Mouse (Mus musculus) MEL (cell line): ENCODE measurements around the gene Gpr108. TPM values are rescaled to one million over a fixed set of nuclear protein-coding genes. Genes with fewer than 3 reads are reported as not detected.

Source experiments
- DNase-seq: peaks from one replicate; pipeline ENCODE4 v3.0.0; 2011; ENCODE audit warnings: low read depth, low spot score
- H3K27ac ChIP-seq: 2 replicates; pipeline ENCODE4 v1.5.1; 2012; ENCODE audit warnings: low read depth, mild to moderate bottlenecking, control low read depth, low read length, moderate library complexity; ENCODE audit not compliant: control insufficient read depth
- H3K27me3 ChIP-seq, 2 experiments: fragments of 150-350 bp in 1 of 2; sonication (generic) in 1 of 2; 2 replicates each; pipeline ENCODE4 v1.6.1; 2012; ENCODE audit warnings: low read length in 2 of 2, mild to moderate bottlenecking in 2 of 2, improper control_type of control experiment in 1 of 2, moderate library complexity in 1 of 2; ENCODE audit not compliant: insufficient read depth in 2 of 2, control insufficient read depth in 1 of 2
- H3K36me3 ChIP-seq, 2 experiments: 2 replicates each; pipeline ENCODE4 v1.6.1; 2012 to 2014; ENCODE audit warnings: low read length in 2 of 2, improper control_type of control experiment in 1 of 2, inconsistent platforms in 1 of 2, mild to moderate bottlenecking in 1 of 2; ENCODE audit not compliant: insufficient read depth in 2 of 2, control insufficient read depth in 1 of 2
- H3K4me1 ChIP-seq, 2 experiments: fragments of 150-350 bp in 1 of 2; sonication (generic) in 1 of 2; 2 replicates each; pipeline ENCODE4 v1.6.1; 2012; ENCODE audit warnings: low read length in 2 of 2, improper control_type of control experiment in 1 of 2, mild to moderate bottlenecking in 1 of 2; ENCODE audit not compliant: insufficient read depth in 2 of 2, control insufficient read depth in 1 of 2
- H3K4me3 ChIP-seq, 2 experiments: fragments of 150-350 bp in 1 of 2; sonication (generic) in 1 of 2; 2 replicates each; pipeline ENCODE4 v1.5.1; 2012; ENCODE audit warnings: low read depth in 2 of 2, low read length in 2 of 2, mild to moderate bottlenecking in 2 of 2, moderate library complexity in 2 of 2, control low read depth in 1 of 2, improper control_type of control experiment in 1 of 2; ENCODE audit not compliant: control insufficient read depth in 1 of 2, insufficient read depth in 1 of 2
- H3K79me2 ChIP-seq: 2 replicates; pipeline ENCODE4 v1.6.1; 2012; ENCODE audit warnings: mild to moderate bottlenecking, low read length, moderate library complexity; ENCODE audit not compliant: control insufficient read depth, poor library complexity, insufficient read depth
- H3K9ac ChIP-seq: 2 replicates; pipeline ENCODE4 v1.6.1; 2012; ENCODE audit warnings: low read depth, mild to moderate bottlenecking, control low read depth, low read length, moderate library complexity; ENCODE audit not compliant: control insufficient read depth, poor library complexity, severe bottlenecking
- H3K9me3 ChIP-seq: fragments of 150-350 bp; sonication (generic); replicated peaks from 2 replicates; pipeline ENCODE4 v1.6.1; 2012; ENCODE audit warnings: mild to moderate bottlenecking, low read length, improper control_type of control experiment, moderate library complexity; ENCODE audit not compliant: insufficient read depth
- BHLHE40 ChIP-seq: IDR thresholded peaks from 2 replicates; pipeline ENCODE4 v1.6.1; 2012; ENCODE audit warnings: low read depth, mild to moderate bottlenecking, inconsistent platforms, low read length, improper control_type of control experiment, borderline replicate concordance
- CHD1 ChIP-seq: IDR thresholded peaks from 2 replicates; pipeline ENCODE4 v1.6.1; 2012; ENCODE audit warnings: low read depth, mild to moderate bottlenecking, inconsistent platforms, low read length, improper control_type of control experiment
- CHD2 ChIP-seq: IDR thresholded peaks from 2 replicates; pipeline ENCODE4 v1.6.1; 2011; ENCODE audit warnings: low read length, improper control_type of control experiment
- E2F4 ChIP-seq: IDR thresholded peaks from 2 replicates; pipeline ENCODE4 v1.6.1; 2011; ENCODE audit warnings: low read depth, low read length, improper control_type of control experiment, borderline replicate concordance
- ELF1 ChIP-seq: IDR thresholded peaks from 2 replicates; pipeline ENCODE4 v1.6.1; 2014; ENCODE audit warnings: low read depth, mild to moderate bottlenecking, inconsistent platforms, low read length, improper control_type of control experiment, moderate library complexity
- ETS1 ChIP-seq: IDR thresholded peaks from 2 replicates; pipeline ENCODE4 v1.6.1; 2012; ENCODE audit warnings: low read depth, mild to moderate bottlenecking, inconsistent platforms, low read length, improper control_type of control experiment, moderate library complexity
- GABPA ChIP-seq: IDR thresholded peaks from 2 replicates; pipeline ENCODE4 v1.6.1; 2012; ENCODE audit warnings: low read depth, mild to moderate bottlenecking, inconsistent platforms, low read length, improper control_type of control experiment, moderate library complexity
- HCFC1 ChIP-seq: IDR thresholded peaks from 2 replicates; pipeline ENCODE4 v1.6.1; 2012; ENCODE audit warnings: low read depth, mild to moderate bottlenecking, inconsistent platforms, low read length, improper control_type of control experiment, moderate library complexity
- JUND ChIP-seq: IDR thresholded peaks from 2 replicates; pipeline ENCODE4 v1.6.1; 2011; ENCODE audit warnings: low read depth, mild to moderate bottlenecking, improper control_type of control experiment, low read length
- MAX ChIP-seq: IDR thresholded peaks from 2 replicates; pipeline ENCODE4 v1.6.1; 2011; ENCODE audit warnings: low read length, improper control_type of control experiment
- MAZ ChIP-seq: IDR thresholded peaks from 2 replicates; pipeline ENCODE4 v1.6.1; 2012; ENCODE audit warnings: low read depth, mild to moderate bottlenecking, inconsistent platforms, low read length, improper control_type of control experiment
- MEF2A ChIP-seq: IDR thresholded peaks from 2 replicates; pipeline ENCODE4 v1.6.1; 2014; ENCODE audit warnings: low read depth, mild to moderate bottlenecking, inconsistent platforms, low read length, improper control_type of control experiment; ENCODE audit not compliant: poor library complexity, insufficient replicate concordance, severe bottlenecking; ENCODE audit errors: extremely low read depth
- MXI1 ChIP-seq: IDR thresholded peaks from 2 replicates; pipeline ENCODE4 v1.6.1; 2011; ENCODE audit warnings: mild to moderate bottlenecking, low read depth, low read length, improper control_type of control experiment
- MYB ChIP-seq: IDR thresholded peaks from 2 replicates; pipeline ENCODE4 v1.6.1; 2011; ENCODE audit warnings: mild to moderate bottlenecking, low read depth, low read length, improper control_type of control experiment
- MYC ChIP-seq: IDR thresholded peaks from 2 replicates; pipeline ENCODE4 v1.6.1; 2011; ENCODE audit warnings: low read depth, mild to moderate bottlenecking, low read length, improper control_type of control experiment, moderate library complexity
- NELFE ChIP-seq: IDR thresholded peaks from 2 replicates; pipeline ENCODE4 v1.6.1; 2011; ENCODE audit warnings: low read depth, low read length, improper control_type of control experiment
- POLR2AphosphoS2 ChIP-seq: IDR thresholded peaks from 2 replicates; pipeline ENCODE4 v1.6.1; 2011; ENCODE audit warnings: low read length, improper control_type of control experiment
- POLR2AphosphoS5 ChIP-seq: IDR thresholded peaks from 2 replicates; pipeline ENCODE4 v1.6.1; 2012; ENCODE audit warnings: low read depth, borderline replicate concordance, mild to moderate bottlenecking, inconsistent platforms, low read length, moderate library complexity, mixed read lengths
- RAD21 ChIP-seq: IDR thresholded peaks from 2 replicates; pipeline ENCODE4 v1.6.1; 2011; ENCODE audit warnings: mild to moderate bottlenecking, low read depth, low read length, improper control_type of control experiment
- RCOR1 ChIP-seq: IDR thresholded peaks from 2 replicates; pipeline ENCODE4 v1.6.1; 2012; ENCODE audit warnings: low read depth, mild to moderate bottlenecking, inconsistent platforms, low read length, improper control_type of control experiment
- SMC3 ChIP-seq: IDR thresholded peaks from 2 replicates; pipeline ENCODE4 v1.6.1; 2011; ENCODE audit warnings: low read depth, low read length, improper control_type of control experiment
- TAL1 ChIP-seq: IDR thresholded peaks from 2 replicates; pipeline ENCODE4 v1.6.1; 2012; ENCODE audit warnings: mild to moderate bottlenecking, inconsistent platforms, low read length, moderate library complexity, mixed read lengths
- TBP ChIP-seq: IDR thresholded peaks from 2 replicates; pipeline ENCODE4 v1.8.0; 2011; ENCODE audit warnings: low read depth, low read length, improper control_type of control experiment
- TCF12 ChIP-seq: IDR thresholded peaks from 2 replicates; pipeline ENCODE4 v1.6.1; 2014; ENCODE audit warnings: low read depth, mild to moderate bottlenecking, inconsistent platforms, low read length, improper control_type of control experiment, moderate library complexity
- UBTF ChIP-seq: IDR thresholded peaks from 2 replicates; pipeline ENCODE4 v1.6.1; 2012; ENCODE audit warnings: low read depth, mild to moderate bottlenecking, inconsistent platforms, low read length, improper control_type of control experiment, moderate library complexity, borderline replicate concordance; ENCODE audit not compliant: insufficient read depth
- USF2 ChIP-seq, 2 experiments: IDR thresholded peaks; 2 replicates each; pipeline ENCODE4 v1.6.1; 2011 to 2012; ENCODE audit warnings: improper control_type of control experiment in 2 of 2, low read length in 2 of 2, borderline replicate concordance in 1 of 2, inconsistent platforms in 1 of 2, low read depth in 1 of 2, mild to moderate bottlenecking in 1 of 2; ENCODE audit not compliant: insufficient read depth in 1 of 2
- ZKSCAN1 ChIP-seq: IDR thresholded peaks from 2 replicates; pipeline ENCODE4 v1.6.1; 2012; ENCODE audit warnings: low read depth, mild to moderate bottlenecking, inconsistent platforms, low read length, improper control_type of control experiment, moderate library complexity
- ZMIZ1 ChIP-seq: IDR thresholded peaks from 2 replicates; pipeline ENCODE4 v1.6.1; 2012; ENCODE audit warnings: low read depth, mild to moderate bottlenecking, inconsistent platforms, low read length, improper control_type of control experiment, moderate library complexity
- polyA plus RNA-seq, 2 experiments: library from polyadenylated mRNA; stranded (reverse) in 1 of 2; unstranded in 1 of 2; fragments of >175 nt in 1 of 2; fragments of >200 nt in 1 of 2; gene quantifications; 2 replicates each; pipeline versions ENCODE4 v1.2.1 to v1.2.4; 2012; ENCODE audit warnings: low replicate concordance in 2 of 2, low read depth in 1 of 2; ENCODE audit not compliant: insufficient read length in 2 of 2, insufficient read depth in 1 of 2, missing spikeins in 1 of 2
- total RNA-seq: library from RNA; depleted of rRNA; stranded (reverse); fragments of 300-350 nt; gene quantifications from 2 replicates; pipeline ENCODE4 v1.2.3, GENCODE M21; 2012

Gene Gpr108
- total and polyA plus RNA-seq, 3 experiments: 21.8 to 35.9 TPM; not detected in 1

- no peak for DNase-seq
- Histone ChIP-seq H3K4me3 (no peak overlapping the region), H3K27me3 (no peaks in the 10 kb centered on the region), H3K36me3 (peaks cover 13 to 18% of the 10 kb centered on the region in 2 experiments), H3K9me3 (no peaks in the 10 kb centered on the region), H3K9ac (no peak overlapping the region), H3K79me2 (peaks cover 36% of the 10 kb centered on the region), H3K4me1 (peaks cover 0 to 29% of the 10 kb centered on the region in 2 experiments; a peak in 3 of 4 replicates), H3K27ac (no peak overlapping the region)
- TF ChIP-seq MAZ (no peak), CHD2 (no peak), POLR2AphosphoS5 (no peak), RAD21 (no peak), UBTF (no peak), MYC (no peak), HCFC1 (no peak), BHLHE40 (no peak), TBP (no peak), CHD1 (no peak), JUND (no peak), GABPA (no peak), ZMIZ1 (no peak), MEF2A (no peak), ZKSCAN1 (no peak), RCOR1 (no peak), MXI1 (no peak), MYB (no peak), USF2 (IDR thresholded peaks at IDR 0.05; ENCODE audit: borderline replicate concordance in 1 of 2, insufficient read depth in 1 of 2, low read depth in 1 of 2, low read length in 2 of 2) (no peak), E2F4 (no peak)
Observed at GRCm38 (mm10) chr17:57292968-57293367, 44.7 kb upstream of the Gpr108 start.

DNA sequence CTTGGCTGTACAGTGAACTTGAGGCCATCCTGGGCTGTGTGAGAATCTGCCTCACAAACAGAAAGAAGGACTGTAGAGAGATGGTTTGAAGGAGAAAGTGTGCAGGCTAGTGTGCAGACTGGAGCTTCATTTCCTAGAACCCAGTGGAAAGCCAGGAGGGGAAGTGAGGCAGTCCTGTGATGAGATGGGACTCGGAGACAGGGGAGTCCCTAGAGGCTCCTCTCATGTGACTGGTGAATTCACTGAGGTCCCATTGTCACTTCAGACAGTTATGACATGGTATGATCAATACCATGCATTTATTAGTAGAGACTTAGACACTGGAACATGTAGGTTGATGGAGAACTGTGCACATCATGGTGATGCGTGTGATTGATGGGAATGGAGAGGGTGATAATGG lies 44.1 kb upstream of the Gpr108 start:
- Histone ChIP-seq H3K4me1 (peaks cover 0 to 29% of the 10 kb centered on the region in 2 experiments; a peak in 3 of 4 replicates), H3K27me3 (no peaks in the 10 kb centered on the region), H3K27ac (no peak overlapping the region)

More for the DNA sequence above, 44.1 kb upstream of the Gpr108 start:
- Histone ChIP-seq H3K9ac (no peak overlapping the region), H3K79me2 (peaks cover 37% of the 10 kb centered on the region), H3K36me3 (peaks cover 7 to 18% of the 10 kb centered on the region in 2 experiments), H3K9me3 (no peaks in the 10 kb centered on the region), H3K4me3 (no peak overlapping the region)
- no peak for DNase-seq
- TF ChIP-seq USF2 (IDR thresholded peaks at IDR 0.05; ENCODE audit: borderline replicate concordance in 1 of 2, insufficient read depth in 1 of 2, low read depth in 1 of 2, low read length in 2 of 2) (no peak), TCF12 (no peak), NELFE (no peak), POLR2AphosphoS2 (no peak), TAL1 (no peak), SMC3 (no peak), HCFC1 (no peak), JUND (no peak), UBTF (no peak), ETS1 (no peak), CHD1 (no peak), MAX (no peak), RCOR1 (no peak), ELF1 (no peak), MXI1 (no peak), CHD2 (no peak), MAZ (no peak)
